Mouse (Mus musculus): ENCODE data around the gene Trnp1. TPM values are rescaled to one million over a fixed set of nuclear protein-coding genes. Genes with fewer than 3 reads are reported as not detected.

Gene Trnp1
- polyA plus RNA-seq, 1 experiment = not detected

DNA sequence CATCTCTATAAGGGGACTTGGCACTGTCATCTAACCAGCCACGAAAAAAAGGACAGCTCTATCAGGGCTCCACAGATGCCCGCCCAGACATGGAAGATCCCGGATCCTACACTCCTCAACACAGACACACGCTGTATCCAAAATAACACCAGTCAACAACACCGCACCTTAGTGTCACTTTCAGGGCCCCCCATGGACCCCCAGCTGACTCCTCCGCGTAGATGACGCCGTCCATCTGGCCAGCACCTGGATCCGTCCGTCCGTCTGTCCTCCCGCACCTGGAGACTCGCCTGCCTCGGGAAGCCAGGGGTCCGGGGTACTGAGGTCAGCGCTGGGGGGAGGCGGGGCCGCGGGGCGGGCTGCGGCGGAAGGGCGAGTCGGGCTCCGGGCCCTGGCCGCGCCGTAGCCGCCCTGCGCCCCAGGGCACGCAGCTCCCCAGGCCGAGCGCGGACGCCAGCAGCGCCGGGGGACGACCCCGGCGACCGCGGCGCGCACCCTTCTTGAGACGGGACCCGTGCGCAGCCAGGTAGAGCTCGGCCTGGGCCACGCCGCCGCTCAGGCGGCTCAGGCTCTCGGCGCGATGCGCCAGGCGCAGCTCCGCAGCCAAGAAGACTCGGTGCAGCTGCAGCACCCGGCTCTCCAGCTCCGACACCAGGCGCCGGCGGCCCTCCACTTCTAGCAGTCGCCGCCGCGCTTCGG is 740 bp downstream of the Trnp1 start:
- H3K27me3 ChIP-seq (ENCODE audit: control insufficient read depth) = peaks cover 94% of the 10 kb centered on the region
- H3K9me3 ChIP-seq (ENCODE audit: control insufficient read depth, low read length) = no peaks in the 10 kb centered on the region; the same call in 1 of the 2 replicates
- H3K4me3 ChIP-seq (replicated peaks) = no peak overlapping the region
- H3K36me3 ChIP-seq (ENCODE audit: control insufficient read depth) = no peaks in the 10 kb centered on the region
- TF ChIP-seq GATA1 (IDR thresholded peaks at IDR 0.05; ENCODE audit: low read length) (no peak), TAL1 (IDR thresholded peaks at IDR 0.05; ENCODE audit: low read length) (no peak)
- H3K4me1 ChIP-seq (ENCODE audit: control insufficient read depth) = peaks cover 17% of the 10 kb centered on the region

DNA sequence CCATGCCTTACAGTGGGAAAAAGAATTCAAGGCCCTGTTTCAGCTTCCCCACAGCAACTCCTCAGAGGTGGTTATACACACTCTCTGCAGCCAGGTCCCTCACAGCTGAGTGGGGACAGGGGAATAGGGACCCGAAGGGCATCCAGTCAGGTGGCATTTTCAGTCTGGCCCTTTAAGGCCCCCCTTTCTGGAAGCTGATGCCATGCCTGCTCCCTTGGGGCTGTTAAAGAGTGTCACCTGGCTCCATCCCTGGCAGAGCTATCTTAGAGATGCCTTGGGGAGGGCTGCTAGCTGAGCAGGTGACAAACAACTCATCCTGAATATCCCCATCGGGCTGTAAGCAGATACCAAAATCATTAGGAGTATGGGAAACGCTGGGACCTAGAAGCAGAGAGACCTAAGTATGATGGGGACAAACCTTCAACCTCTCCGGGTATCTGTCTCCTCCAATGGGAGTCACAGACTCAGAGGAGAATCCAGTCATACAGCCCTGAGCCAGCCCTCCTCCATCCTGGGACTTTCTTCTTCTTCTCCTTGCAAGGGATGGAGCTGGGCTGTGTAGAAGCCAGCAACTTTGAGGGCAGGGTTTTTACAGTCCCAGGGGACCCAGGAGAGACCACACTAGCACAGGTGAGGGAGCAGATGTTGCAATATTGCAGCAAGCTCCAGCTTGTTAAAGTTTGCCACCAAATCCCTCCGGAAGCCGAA is 1.5 kb downstream of the Trnp1 start:
- TF ChIP-seq GATA1 (IDR thresholded peaks at IDR 0.05; ENCODE audit: low read length) (no peak), TAL1 (IDR thresholded peaks at IDR 0.05; ENCODE audit: low read length) (no peak)
- no peaks in the 10 kb centered on the region; the same call in 1 of the 2 replicates for H3K9me3 ChIP-seq (ENCODE audit: control insufficient read depth, low read length)
- no peak overlapping the region for H3K4me3 ChIP-seq (replicated peaks)
- no peaks in the 10 kb centered on the region for H3K36me3 ChIP-seq (ENCODE audit: control insufficient read depth)
- H3K4me1 ChIP-seq (ENCODE audit: control insufficient read depth) = peaks cover 21% of the 10 kb centered on the region
- H3K27me3 ChIP-seq (ENCODE audit: control insufficient read depth) = peaks cover 88% of the 10 kb centered on the region

DNA sequence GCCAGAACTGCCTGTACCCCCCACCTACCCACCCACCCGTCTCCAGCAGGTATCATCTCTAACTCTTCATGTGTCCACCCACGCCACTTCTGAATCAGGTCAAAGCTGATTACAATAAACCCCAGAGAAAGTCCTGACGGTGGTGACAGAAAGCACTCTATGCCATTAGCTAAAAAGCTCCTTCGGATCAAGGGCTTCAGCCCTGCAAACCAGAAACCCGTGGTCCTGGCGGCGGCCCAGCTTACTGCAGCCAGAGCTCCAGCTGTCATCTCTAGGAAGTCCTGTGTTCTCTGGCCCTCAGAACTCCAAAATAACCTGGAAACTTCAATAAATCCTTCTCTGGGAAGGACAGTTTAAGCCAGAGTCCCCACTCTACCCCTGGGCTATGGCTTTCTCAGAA is 2.6 kb downstream of the Trnp1 start:
- H3K27me3 ChIP-seq (ENCODE audit: control insufficient read depth) = peaks cover 76% of the 10 kb centered on the region
- H3K4me3 ChIP-seq (replicated peaks) = no peak overlapping the region
- H3K4me1 ChIP-seq (ENCODE audit: control insufficient read depth) = peaks cover 30% of the 10 kb centered on the region
- TF ChIP-seq TAL1 (IDR thresholded peaks at IDR 0.05; ENCODE audit: low read length) = no peak
- no peak for TF ChIP-seq GATA1 (IDR thresholded peaks at IDR 0.05; ENCODE audit: low read length)
- no peaks in the 10 kb centered on the region for H3K36me3 ChIP-seq (ENCODE audit: control insufficient read depth)
- no peaks in the 10 kb centered on the region; the same call in 1 of the 2 replicates for H3K9me3 ChIP-seq (ENCODE audit: control insufficient read depth, low read length)

DNA sequence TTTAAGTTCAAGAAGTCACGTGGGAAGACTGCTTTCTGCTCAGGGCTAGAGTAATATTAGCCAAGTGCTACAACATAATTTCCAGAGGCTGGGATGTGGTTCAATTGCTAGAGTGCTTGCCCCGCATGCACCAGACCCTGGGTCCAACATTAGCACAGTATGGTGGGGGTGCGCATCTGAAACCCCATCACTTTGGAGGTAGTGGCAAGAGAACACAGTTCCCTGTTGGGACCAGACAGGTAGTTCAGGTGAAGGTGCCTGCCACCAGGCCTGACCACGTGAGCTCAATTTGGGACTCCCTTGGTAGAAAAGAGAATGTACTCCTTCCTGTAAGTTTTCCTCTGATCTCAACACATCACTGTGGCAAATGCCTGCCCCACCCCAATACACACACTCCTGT is 3.5 kb downstream of the Trnp1 start:
- Histone ChIP-seq H3K36me3 (ENCODE audit: control insufficient read depth) (no peaks in the 10 kb centered on the region), H3K4me3 (replicated peaks) (no peak overlapping the region), H3K4me1 (ENCODE audit: control insufficient read depth) (peaks cover 30% of the 10 kb centered on the region), H3K27me3 (ENCODE audit: control insufficient read depth) (peaks cover 68% of the 10 kb centered on the region), H3K9me3 (ENCODE audit: control insufficient read depth, low read length) (no peaks in the 10 kb centered on the region; the same call in 1 of the 2 replicates)
- no peak for TF ChIP-seq TAL1 (IDR thresholded peaks at IDR 0.05; ENCODE audit: low read length)
- TF ChIP-seq GATA1 (IDR thresholded peaks at IDR 0.05; ENCODE audit: low read length) = no peak

DNA sequence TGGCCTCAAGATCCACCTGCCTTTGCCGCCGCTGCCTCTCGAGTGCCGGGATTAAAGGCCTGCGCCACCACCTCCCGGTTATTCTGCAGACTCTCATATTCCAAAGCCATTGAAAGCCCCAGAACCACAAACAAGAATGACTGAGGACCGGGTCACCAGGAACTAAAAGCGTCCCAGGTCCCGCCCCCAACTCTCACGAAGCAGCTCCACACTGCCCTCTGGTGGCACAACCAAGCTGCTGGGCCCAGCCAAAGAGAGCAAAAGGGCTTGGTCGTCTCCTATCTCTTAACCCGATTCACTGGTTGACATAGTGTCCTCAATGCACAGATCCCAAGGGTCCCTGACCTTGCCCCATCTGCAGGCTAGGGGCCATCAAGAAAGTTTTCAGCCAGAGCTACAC is 3.9 kb downstream of the Trnp1 start:
- no peaks in the 10 kb centered on the region; the same call in 1 of the 2 replicates for H3K9me3 ChIP-seq (ENCODE audit: control insufficient read depth, low read length)
- peaks cover 63% of the 10 kb centered on the region for H3K27me3 ChIP-seq (ENCODE audit: control insufficient read depth)
- no peak for TF ChIP-seq TAL1 (IDR thresholded peaks at IDR 0.05; ENCODE audit: low read length)
- no peak for TF ChIP-seq GATA1 (IDR thresholded peaks at IDR 0.05; ENCODE audit: low read length)
- H3K36me3 ChIP-seq (ENCODE audit: control insufficient read depth) = no peaks in the 10 kb centered on the region
- H3K4me1 ChIP-seq (ENCODE audit: control insufficient read depth) = peaks cover 34% of the 10 kb centered on the region
- H3K4me3 ChIP-seq (replicated peaks) = peak overlapping the region; percentile 35

DNA sequence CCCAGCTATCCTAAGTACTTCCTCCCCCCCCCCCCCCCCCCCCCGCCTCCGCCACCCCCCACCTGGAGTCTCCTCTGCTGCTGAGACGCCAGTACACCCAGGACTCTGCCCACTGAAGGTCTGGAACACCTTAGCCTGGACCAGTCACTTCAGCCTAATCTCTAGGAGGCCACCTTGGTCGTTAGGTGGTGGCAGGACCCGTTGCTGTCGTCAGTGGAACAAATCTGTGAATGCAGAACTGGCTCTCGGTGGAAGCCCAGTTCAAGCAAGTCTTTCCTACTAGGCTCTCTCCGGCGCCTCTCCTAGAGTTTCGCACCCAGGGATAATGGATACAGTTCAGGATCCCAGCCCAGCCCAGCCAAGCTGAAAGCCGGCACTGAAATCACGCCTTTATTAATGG is 4.5 kb downstream of the Trnp1 start:
- no peaks in the 10 kb centered on the region; the same call in 1 of the 2 replicates for H3K9me3 ChIP-seq (ENCODE audit: control insufficient read depth, low read length)

DNA sequence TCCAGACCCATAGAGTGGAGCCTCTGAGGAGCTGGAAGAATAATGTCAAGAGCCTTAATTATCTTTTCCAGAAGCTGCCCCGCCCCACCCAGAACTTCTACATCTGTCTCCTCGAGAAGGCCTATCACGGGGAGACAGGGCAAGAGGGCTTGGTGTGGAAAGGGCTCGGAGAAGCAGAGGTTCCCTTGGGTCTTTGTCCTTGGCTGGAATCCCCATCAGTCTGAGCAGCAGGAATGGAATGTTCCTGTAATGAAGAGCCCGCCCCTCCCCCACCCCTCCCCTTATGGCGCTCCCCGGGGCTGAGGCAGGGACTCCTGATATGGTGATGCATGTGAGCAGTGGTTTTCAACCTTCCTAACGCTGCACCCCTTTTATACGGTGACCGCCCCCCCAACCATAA is 6.5 kb downstream of the Trnp1 start:
- H3K4me1 ChIP-seq (ENCODE audit: control insufficient read depth) = peaks cover 38% of the 10 kb centered on the region
- peaks cover 37% of the 10 kb centered on the region for H3K27me3 ChIP-seq (ENCODE audit: control insufficient read depth)
- no peak overlapping the region for H3K4me3 ChIP-seq (replicated peaks)
- no peaks in the 10 kb centered on the region for H3K9me3 ChIP-seq (ENCODE audit: control insufficient read depth, low read length)
- no peak for TF ChIP-seq GATA1 (IDR thresholded peaks at IDR 0.05; ENCODE audit: low read length)
- TF ChIP-seq TAL1 (IDR thresholded peaks at IDR 0.05; ENCODE audit: low read length) = no peak
- no peaks in the 10 kb centered on the region for H3K36me3 ChIP-seq (ENCODE audit: control insufficient read depth)

More for the DNA sequence above, 4.5 kb downstream of the Trnp1 start:
- Histone ChIP-seq H3K4me3 (replicated peaks) (peak overlapping the region; percentile 35), H3K4me1 (ENCODE audit: control insufficient read depth) (peaks cover 39% of the 10 kb centered on the region), H3K36me3 (ENCODE audit: control insufficient read depth) (no peaks in the 10 kb centered on the region), H3K27me3 (ENCODE audit: control insufficient read depth) (peaks cover 58% of the 10 kb centered on the region)
- TF ChIP-seq TAL1 (IDR thresholded peaks at IDR 0.05; ENCODE audit: low read length) (no peak), GATA1 (IDR thresholded peaks at IDR 0.05; ENCODE audit: low read length) (no peak)

DNA sequence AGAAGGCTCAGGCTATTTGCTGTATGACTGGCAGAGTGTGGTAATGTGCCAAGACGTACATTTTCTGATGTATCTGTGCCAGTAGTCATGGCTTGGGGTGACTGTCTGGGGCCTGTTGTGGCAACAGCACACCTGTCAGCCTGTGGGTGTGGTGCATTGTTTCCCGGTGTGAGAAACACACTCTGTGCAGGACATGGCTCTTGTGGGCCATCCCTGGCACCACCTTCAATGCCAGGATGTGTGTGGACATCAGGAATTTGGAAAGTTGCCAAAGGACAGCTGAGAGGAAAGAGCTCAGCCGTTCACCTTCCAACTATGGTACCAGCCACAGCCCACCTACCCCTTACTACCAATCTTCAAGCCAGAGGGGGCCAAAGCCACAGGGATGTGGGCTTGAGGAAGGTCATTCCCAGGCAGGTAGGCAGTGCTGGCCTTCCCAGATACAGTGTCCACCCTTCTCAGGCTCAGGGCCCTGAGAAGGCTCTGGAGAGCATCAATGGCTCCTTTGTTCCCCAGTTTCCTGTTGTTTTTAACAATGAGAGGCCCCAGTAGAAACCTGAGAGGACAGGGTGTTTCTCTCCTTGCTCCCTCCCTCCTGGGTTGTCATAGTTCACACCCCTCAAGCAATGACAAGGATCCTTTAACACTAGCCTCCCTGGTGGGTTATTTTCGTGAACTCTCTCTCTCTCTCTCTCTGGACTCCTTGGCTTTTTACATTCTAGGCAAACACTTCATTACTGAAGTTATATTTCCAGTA is 8.7 kb downstream of the Trnp1 start:
- H3K9me3 ChIP-seq (ENCODE audit: control insufficient read depth, low read length) = no peaks in the 10 kb centered on the region
- TF ChIP-seq TAL1 (IDR thresholded peaks at IDR 0.05; ENCODE audit: low read length) = no peak
- no peak for TF ChIP-seq GATA1 (IDR thresholded peaks at IDR 0.05; ENCODE audit: low read length)
- peaks cover 25% of the 10 kb centered on the region for H3K27me3 ChIP-seq (ENCODE audit: control insufficient read depth)
- no peaks in the 10 kb centered on the region for H3K36me3 ChIP-seq (ENCODE audit: control insufficient read depth)
- no peak overlapping the region for H3K4me3 ChIP-seq (replicated peaks)
- peaks cover 38% of the 10 kb centered on the region for H3K4me1 ChIP-seq (ENCODE audit: control insufficient read depth)
